Mouse (Mus musculus): ENCODE data around the gene Prr22.

Gene Prr22

GRCm38 (mm10) chr17:56761991-56762410 lies 8.0 kb upstream of the Prr22 start:
- peak; percentile 94 for DNase-seq

GRCm38 (mm10) chr17:56762769-56763731 lies 7.0 kb upstream of the Prr22 start:
- DNase-seq, result peak; percentile 80

DNA sequence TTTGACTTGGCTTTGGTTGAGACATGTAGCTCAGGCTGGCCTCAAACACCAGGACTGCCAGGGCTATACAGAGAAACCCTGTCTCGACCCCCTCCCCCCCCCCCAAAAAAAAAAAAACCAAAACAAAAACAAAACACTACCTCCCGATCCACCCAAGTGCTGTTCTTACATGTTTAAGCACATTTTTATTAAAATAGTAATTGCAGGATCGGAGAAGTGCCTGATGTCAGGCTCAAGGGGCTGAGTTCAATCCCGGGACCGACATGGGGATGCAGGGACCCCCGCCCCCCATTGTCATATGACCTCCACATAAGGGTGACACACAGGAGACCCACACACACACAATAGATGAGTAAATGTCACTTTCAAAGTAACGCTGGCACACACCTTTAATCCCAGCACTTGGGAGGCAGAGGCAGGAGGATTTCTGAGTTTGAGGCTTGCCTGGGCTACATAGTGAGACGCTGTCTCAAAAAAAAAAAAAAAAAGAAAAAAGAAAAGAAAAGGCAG lies 6.3 kb upstream of the Prr22 start:
- DNase-seq, result no peak

DNA sequence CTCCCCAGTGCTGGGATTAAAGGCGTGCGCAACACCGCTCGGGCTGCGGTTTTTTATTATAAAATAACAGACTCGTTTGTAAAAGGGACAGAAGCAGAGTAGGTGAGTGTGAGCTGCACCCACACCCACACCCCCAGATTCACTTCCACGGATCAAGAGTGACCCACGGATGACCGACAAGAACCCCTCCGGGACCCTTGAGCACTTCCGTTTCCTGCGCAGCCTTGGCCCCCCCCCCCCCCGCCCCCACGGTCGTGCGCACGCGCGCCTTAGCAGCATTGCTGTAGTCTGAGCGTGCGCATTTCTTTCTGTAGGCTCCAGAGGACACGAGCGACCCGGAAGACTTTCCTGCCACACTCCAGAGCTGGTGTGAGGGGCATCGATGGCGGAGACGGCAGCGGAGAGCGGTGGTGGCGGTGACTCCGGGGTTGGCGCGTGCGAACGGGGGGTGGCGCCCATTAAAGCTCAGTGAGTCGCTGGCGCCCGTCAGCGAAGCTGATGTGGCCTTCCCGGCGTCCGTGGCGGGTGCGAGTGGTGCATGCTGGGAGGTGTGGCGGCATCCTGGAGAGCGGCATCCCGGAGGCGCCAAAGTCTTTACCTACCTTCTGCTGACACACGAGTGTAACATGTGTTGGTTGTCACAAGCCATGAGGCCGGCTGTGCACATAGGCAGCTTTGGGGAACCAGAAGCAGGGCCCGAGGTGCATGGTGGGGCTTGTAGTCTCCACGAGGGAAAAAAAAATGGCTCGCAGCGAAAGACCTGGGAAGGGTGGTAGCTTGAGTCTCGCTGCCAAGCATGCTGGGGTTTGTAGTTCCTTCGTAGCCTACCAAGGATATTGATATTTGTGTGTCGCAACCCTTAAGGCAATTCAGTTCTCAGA lies 5.3 kb upstream of the Prr22 start, which contains the start of gene Dus3l:
Gene Dus3l, plus strand, starts transcription at position 284 of the 881 bp plus-strand sequence.
- DNase-seq, result peak; percentile 94

- DNase-seq, result no peak
Observed at GRCm38 (mm10) chr17:56765431-56765830, 4.6 kb upstream of the Prr22 start.

- DNase-seq, result no peak
Observed at GRCm38 (mm10) chr17:56766631-56767405, 3.2 kb upstream of the Prr22 start.

DNA sequence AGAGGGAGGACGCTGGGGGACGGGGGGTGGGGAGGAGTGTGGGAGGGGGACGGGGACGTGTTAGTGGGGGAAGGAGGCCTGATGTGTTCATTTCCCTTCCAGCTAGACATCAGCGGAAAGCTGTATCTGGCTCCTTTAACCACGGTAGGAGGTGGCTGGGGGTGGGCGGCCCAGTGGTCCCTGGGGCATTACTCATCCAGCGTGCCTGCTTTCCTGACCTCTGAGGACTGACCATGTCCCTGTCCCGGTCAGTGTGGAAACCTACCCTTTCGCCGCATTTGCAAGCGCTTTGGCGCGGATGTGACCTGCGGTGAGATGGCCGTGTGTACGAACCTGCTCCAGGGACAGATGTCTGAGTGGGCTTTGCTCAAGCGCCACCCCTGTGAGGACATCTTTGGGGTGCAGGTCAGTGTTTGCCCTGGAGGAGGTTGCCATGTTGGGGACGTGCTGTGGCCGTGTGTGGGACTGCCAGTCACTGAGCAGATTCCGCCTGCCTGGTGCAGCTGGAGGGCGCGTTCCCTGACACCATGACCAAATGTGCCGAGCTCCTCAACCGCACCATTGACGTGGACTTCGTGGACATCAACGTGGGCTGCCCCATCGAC lies 2.4 kb upstream of the Prr22 start:
- DNase-seq, result no peak

DNA sequence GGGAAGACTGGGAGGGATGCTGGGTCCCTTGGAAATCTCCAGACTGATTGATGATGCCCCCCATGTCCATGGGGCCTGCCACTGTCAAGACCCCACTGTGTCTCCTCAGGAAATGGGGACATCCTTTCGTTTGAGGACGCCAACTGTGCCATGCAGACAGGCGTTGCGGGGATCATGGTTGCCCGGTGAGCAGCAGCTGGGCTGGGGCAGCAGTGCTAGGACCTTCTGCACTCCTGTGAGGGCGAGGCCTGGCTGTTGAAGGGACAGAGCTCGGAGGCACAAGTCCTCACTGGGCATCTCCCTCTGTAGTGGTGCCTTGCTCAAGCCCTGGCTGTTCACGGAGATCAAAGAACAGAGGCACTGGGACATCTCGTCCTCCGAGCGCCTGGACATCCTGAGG lies 1.1 kb upstream of the Prr22 start:
- DNase-seq, result no peak

DNA sequence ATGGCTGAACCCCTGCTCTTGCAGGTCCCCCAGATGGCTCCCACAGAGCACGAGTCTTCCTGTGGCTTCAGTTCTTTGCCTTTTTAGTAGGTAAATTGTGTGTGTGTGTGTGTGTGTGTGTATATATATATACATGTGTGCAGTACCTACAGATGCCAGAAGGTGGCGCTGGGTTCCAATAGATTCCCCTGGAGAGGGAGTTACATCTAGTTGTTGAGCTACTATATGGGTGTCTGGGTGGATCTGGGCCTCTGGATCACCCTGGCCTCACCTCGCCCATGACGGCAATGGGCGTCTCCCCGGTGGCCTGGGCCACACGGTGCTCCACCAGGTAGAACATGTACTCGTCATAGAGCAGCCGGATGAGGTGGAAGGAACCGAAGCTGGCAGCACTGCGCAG lies 7.5 kb downstream of the Prr22 start:
- no peak for DNase-seq

DNA sequence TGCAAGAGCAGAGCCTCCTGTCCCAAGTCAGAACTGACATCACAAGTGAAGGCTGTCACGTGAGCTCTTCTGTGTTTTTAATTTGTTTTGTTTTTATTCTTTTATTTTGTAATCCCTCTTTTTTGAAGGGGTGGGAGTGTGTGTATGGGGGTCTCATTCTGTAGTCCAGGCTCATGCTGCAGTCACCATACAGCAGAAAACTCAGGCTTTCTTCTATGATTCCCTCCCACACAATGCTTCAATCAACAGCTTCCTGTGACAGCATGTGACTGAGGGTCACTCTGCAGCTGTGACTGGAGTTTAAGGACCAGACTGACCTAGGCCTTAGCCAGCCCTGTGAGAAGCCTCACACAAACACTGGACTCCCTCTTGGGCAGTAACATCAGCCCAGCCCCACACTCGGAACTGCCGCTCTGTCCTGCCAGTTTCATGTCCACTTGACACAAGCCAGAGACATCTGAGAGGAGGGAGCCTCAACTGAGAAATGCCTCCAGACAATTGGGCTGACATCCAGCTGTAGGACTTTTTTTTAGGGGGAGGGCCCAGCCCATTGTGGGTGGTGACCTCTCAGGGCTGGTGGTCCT lies 8.8 kb downstream of the Prr22 start:
- no peak for DNase-seq

DNA sequence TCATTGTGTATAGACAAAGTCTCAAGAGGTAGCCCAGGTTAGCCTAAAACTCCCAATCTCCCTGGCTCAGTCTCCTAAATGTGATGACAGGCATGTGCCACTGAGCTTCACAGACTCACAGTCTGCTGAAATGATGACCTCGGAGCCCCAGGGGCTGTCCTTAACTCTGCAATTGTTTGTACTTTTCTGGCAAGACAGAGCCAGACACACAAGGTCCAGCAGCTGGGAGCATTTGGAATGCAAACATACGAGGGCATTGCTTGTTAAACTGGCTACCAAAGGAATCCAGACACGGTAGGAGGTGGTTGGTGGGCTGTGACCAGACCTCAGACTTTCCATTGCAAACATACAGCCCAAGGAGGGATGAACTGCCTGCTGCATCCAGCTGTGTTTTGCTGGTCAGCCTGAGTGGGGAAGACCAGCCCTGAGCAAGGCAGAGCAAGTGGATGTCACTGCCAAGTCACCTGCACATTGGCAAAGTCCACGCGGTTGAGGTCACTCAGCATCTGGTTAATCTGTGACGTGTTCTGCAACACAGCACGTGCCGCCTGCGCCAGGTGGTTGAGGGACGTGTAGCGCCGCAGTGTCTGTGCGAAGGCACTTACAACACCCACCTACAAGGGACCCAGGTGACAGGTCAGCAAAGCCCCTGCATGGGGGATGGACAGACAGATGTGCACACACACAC lies 10.4 kb downstream of the Prr22 start:
- no peak for DNase-seq

DNA sequence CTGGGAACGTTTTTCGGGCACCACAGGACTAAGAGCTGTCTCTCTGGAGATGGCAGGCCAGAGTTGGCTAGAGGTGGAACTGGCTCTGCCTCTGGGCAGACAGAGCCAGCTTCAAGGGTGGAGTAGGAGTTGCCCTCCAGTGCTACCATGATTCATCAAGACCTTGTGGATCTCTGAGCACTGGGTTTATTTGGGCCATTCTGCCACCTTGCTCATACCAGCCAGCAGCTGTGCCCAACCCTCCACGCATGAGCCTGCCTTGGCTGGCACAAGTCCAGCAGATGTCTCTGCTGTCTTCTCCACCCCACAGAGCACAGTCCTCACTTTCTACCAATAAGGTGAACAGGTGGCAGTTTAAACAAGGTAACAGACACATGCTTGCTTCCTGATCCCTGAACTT lies 18.8 kb downstream of the Prr22 start:
- DNase-seq, result no peak

DNA sequence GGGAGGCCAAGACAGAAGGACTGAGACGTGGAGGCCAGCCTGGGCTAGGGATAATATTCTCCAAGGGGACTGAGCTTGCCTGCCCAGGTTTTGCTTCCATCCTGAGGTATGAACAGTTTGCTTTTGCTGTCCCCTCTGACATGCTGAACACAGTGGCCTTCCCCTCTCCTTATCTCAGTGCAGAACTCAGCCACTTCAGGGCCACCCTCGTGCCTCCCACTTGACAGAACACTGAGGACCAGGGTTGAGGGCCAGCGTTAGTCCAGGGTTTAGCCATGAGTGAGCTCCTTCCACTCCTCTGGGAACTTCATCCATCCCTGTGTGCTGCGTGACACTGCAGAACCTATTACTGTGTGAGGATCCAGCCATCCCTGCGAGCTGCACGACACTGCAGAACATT lies 19.2 kb downstream of the Prr22 start:
- DNase-seq, result no peak

DNA sequence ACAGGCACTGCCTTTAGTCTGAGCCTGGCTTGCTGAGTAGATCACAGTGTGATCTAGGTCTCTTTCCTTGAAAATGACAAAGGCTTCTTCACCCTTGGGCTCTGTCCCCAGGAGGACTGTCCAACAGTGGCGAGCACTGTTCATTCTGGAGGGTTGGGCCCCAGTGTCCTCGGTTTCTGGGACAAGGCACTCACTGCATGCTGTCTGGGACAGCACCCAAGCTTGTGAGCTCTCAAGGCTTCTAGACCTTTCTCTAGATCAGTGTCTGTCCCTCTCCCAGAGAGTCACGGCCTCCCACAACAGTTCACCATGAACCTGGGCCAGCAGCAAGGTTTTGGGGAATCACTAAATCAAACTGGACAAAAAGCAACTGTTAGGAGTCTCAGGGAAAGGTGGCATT lies 22.5 kb downstream of the Prr22 start:
- no peak for DNase-seq

GRCm38 (mm10) chr17:56793614-56794319 lies 23.7 kb downstream of the Prr22 start:
- no peak for DNase-seq

GRCm38 (mm10) chr17:56799276-56799675 lies 29.2 kb downstream of the Prr22 start:
- no peak for DNase-seq

- no peak for DNase-seq
Observed at GRCm38 (mm10) chr17:56802065-56802464, 32.0 kb downstream of the Prr22 start.

- no peak for DNase-seq
Observed at GRCm38 (mm10) chr17:56804952-56805351, 34.9 kb downstream of the Prr22 start.

GRCm38 (mm10) chr17:56805784-56806183 lies 35.7 kb downstream of the Prr22 start:
- no peak for DNase-seq

- peak; percentile 88 for DNase-seq
Observed at GRCm38 (mm10) chr17:56808518-56808917, 38.5 kb downstream of the Prr22 start.

Data from retina, postnatal 1 day (tissue).